In the genomic region with DNA sequence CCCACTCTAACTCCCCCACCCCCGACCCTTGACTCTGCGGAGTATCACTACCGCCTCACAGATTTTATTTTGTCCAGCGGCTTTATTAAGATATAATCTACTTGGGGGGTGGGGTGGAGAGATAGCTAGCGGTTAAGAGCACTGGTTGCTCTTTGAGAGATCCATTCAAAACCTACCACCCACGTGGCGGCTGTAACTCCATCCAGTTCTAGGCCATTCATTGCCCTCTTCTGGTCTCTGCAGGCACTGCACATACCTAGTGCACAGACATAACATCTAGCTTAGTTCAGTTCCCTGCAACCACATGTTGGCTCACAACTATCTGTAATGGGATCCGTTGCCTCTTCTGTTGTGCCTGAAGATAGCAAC, we compare ENCODE assay signal across 8 mouse cellular contexts. TPM values are rescaled to one million over a fixed set of nuclear protein-coding genes. Genes with fewer than 3 reads are reported as not detected.
A peak's percentile ranks its signal among the peaks of the same experiment; 100 is the strongest.
DNase-seq lines count a peak whose midpoint lies in the region; ATAC-seq and TF ChIP-seq lines count a peak whose summit lies in the region.

No protein-coding gene starts in this region.

- H3K27ac ChIP-seq in heart, adult 2 months: no peak overlapping the region
- H3K27ac ChIP-seq in liver, embryonic 11.5 days (ENCODE audit: low read depth, low read length): no peak overlapping the region

- no peaks in the 10 kb centered on the region for H3K27me3 ChIP-seq in heart, adult 2 months (ENCODE audit: control insufficient read depth, insufficient read depth, low read length)
- peaks cover 9% of the 10 kb centered on the region for H3K27me3 ChIP-seq in liver, embryonic 11.5 days (replicated peaks; ENCODE audit: control insufficient read depth, insufficient read depth, low read length)
- H3K27me3 ChIP-seq in myocyte (ENCODE audit: control insufficient read depth, insufficient read depth, insufficient read length): no peaks in the 10 kb centered on the region

- ATAC-seq in CD4-positive, CD25-positive, alpha-beta regulatory T cell, adult 4 months: peak; percentile 73
- peak; percentile 59 for ATAC-seq in activated CD4-positive, CD25-positive, alpha-beta regulatory T cell, adult 4 months
- ATAC-seq in liver, embryonic 11.5 days (replicated peaks; ENCODE audit: low FRiP score): peak; percentile 79

- intact Hi-C loops in heart, adult 2 months (cut with DNase I): loop anchor here (2.0 to 5.0 kb wide), 2 partner anchors 43 to 153 kb away; no protein-coding TSS in a partner anchor

- no peaks in the 10 kb centered on the region for H3K4me1 ChIP-seq in heart, adult 2 months (ENCODE audit: control insufficient read depth, insufficient read depth, low read length)
- peaks cover 8% of the 10 kb centered on the region for H3K4me1 ChIP-seq in liver, embryonic 11.5 days (replicated peaks; ENCODE audit: control insufficient read depth, insufficient read depth, low read length)

- no peak overlapping the region for H3K9ac ChIP-seq in heart, adult 2 months (ENCODE audit: low read depth, low read length)
- H3K9ac ChIP-seq in liver, embryonic 11.5 days (ENCODE audit: low read depth, low read length): no peak overlapping the region

- H3K4me2 ChIP-seq in liver, embryonic 11.5 days: peak overlapping the region; percentile 50
- no peak overlapping the region for H3K4me2 ChIP-seq in myocyte (ENCODE audit: low read depth)

- TF ChIP-seq CTCF in heart, adult 2 months (IDR thresholded peaks at IDR 0.05): peak; percentile 84

- TF ChIP-seq POLR2A in heart, adult 2 months (IDR thresholded peaks at IDR 0.05; ENCODE audit: insufficient read depth, low read depth, low read length): no peak
- no peak for TF ChIP-seq POLR2A in myocyte (IDR thresholded peaks at IDR 0.05; ENCODE audit: insufficient read length, low read depth)

- no peaks in the 10 kb centered on the region for H3K79me2 ChIP-seq in heart, adult 2 months (replicated peaks; ENCODE audit: control insufficient read depth, insufficient read depth, low read length)
- no peaks in the 10 kb centered on the region for H3K79me2 ChIP-seq in myocyte (ENCODE audit: control insufficient read depth, insufficient read depth)

- no peaks in the 10 kb centered on the region for H3K9me3 ChIP-seq in liver, embryonic 11.5 days (ENCODE audit: control insufficient read depth, low read length)

- TF ChIP-seq EP300 in heart, adult 2 months (IDR thresholded peaks at IDR 0.05; ENCODE audit: insufficient read depth, low read depth, low read length): peak; percentile 69; the same call in 1 of the 2 replicates

- no peak overlapping the region for H3ac ChIP-seq in myocyte (ENCODE audit: control insufficient read depth, insufficient read length)

- WGBS in heart, adult 2 months: 8% methylated on average over 8 of the region's 8 CpGs
- WGBS in liver, embryonic 11.5 days: 3% methylated on average over 8 of the region's 8 CpGs

- DNase-seq in embryo, embryonic 9.5 days (ENCODE audit: extremely low spot score): peak; percentile 73
- peak; percentile 58 to 65 for DNase-seq in heart, adult 2 months
- peak; percentile 56 for DNase-seq in kidney, adult 11 months
- peak; percentile 60 for DNase-seq in liver, embryonic 11.5 days (ENCODE audit: low spot score)
- DNase-seq in thymus, postnatal 10 days (ENCODE audit: low spot score in 2 of 2): peak; percentile 21 to 51

- no peak overlapping the region for H3K4me3 ChIP-seq in heart, adult 2 months
- no peak overlapping the region for H3K4me3 ChIP-seq in liver, embryonic 11.5 days (ENCODE audit: low read depth, low read length)
- no peak overlapping the region for H3K4me3 ChIP-seq in myocyte

- no peaks in the 10 kb centered on the region for H3K36me3 ChIP-seq in heart, adult 2 months (ENCODE audit: control insufficient read depth, insufficient read depth, low read length)
- H3K36me3 ChIP-seq in liver, embryonic 11.5 days (ENCODE audit: control insufficient read depth, insufficient read depth, low read length): no peaks in the 10 kb centered on the region
- no peaks in the 10 kb centered on the region for H3K36me3 ChIP-seq in myocyte (ENCODE audit: control insufficient read depth, insufficient read depth)

TF ChIP-seq in myocyte, 11 proteins besides CTCF, POLR2A, EP300 and RAD21:
- TF ChIP-seq CEBPB (IDR thresholded peaks at IDR 0.05; ENCODE audit: insufficient read depth, poor library complexity, severe bottlenecking) (no peak), USF1 (IDR thresholded peaks at IDR 0.05; ENCODE audit: low read depth) (peak; percentile 33)

RNA-seq across cellular contexts. Expression of a gene that starts 27.4 kb away (rescaled TPM):
- polyA plus RNA-seq in CD4-positive, CD25-positive, alpha-beta regulatory T cell, adult 4 months (2017; shearing (Covaris generic)): under 1 TPM; 0.11 to 0.25 TPM
- not detected for polyA plus RNA-seq in activated CD4-positive, CD25-positive, alpha-beta regulatory T cell, adult 4 months (2017; shearing (Covaris generic))
- 1 to 10 TPM; 3.7 to 6.1 TPM for total RNA-seq in heart, adult 2 months (2021)
- 7.8 and 9.7 TPM in 2 replicates for polyA plus RNA-seq in heart, adult 2 months (2012; rRNA removed)
- polyA plus RNA-seq in liver, embryonic 11.5 days (2014; fragmentation: Nextera tagmentation; extraction: Ambion mirVana): 3.6 TPM in 2 replicates
- polyA plus RNA-seq in myocyte (2012; fragmentation: generic; extraction: Trizol): 28.8 TPM

RNA-seq across cellular contexts. Expression of a gene that starts 51.8 kb away (rescaled TPM):
- 1 to 10 TPM in 1 of 2 experiments, under 1 TPM in 1; 0.77 to 2.0 TPM for polyA plus RNA-seq in CD4-positive, CD25-positive, alpha-beta regulatory T cell, adult 4 months (2017; shearing (Covaris generic))
- 1 to 10 TPM in 1 of 2 experiments, under 1 TPM in 1; 0.94 to 1.3 TPM for polyA plus RNA-seq in activated CD4-positive, CD25-positive, alpha-beta regulatory T cell, adult 4 months (2017; shearing (Covaris generic))
- total RNA-seq in heart, adult 2 months (2021): 100 to 1,000 TPM; 187 to 221 TPM
- polyA plus RNA-seq in heart, adult 2 months (2012; rRNA removed): 349 and 374 TPM in 2 replicates
- polyA plus RNA-seq in liver, embryonic 11.5 days (2014; fragmentation: Nextera tagmentation; extraction: Ambion mirVana): 7.1 and 10.2 TPM in 2 replicates
- polyA plus RNA-seq in myocyte (2012; fragmentation: generic; extraction: Trizol): 32.5 TPM

RNA-seq across cellular contexts. Expression of a gene that starts 52.9 kb away (rescaled TPM):
- polyA plus RNA-seq in CD4-positive, CD25-positive, alpha-beta regulatory T cell, adult 4 months (2017; shearing (Covaris generic)): 10 to 100 TPM in 1 of 2 experiments, 1 to 10 TPM in 1; 8.7 to 10.8 TPM
- polyA plus RNA-seq in activated CD4-positive, CD25-positive, alpha-beta regulatory T cell, adult 4 months (2017; shearing (Covaris generic)): 10 to 100 TPM in 1 of 2 experiments, 1 to 10 TPM in 1; 6.3 to 12.5 TPM
- 1 to 10 TPM; 7.5 to 8.3 TPM for total RNA-seq in heart, adult 2 months (2021)
- 11.6 and 19.4 TPM in 2 replicates for polyA plus RNA-seq in heart, adult 2 months (2012; rRNA removed)
- 16.6 and 18.7 TPM in 2 replicates for polyA plus RNA-seq in liver, embryonic 11.5 days (2014; fragmentation: Nextera tagmentation; extraction: Ambion mirVana)
- 19.1 TPM for polyA plus RNA-seq in myocyte (2012; fragmentation: generic; extraction: Trizol)

RNA-seq across cellular contexts. Expression of a gene that starts 57.2 kb away (rescaled TPM):
- polyA plus RNA-seq in CD4-positive, CD25-positive, alpha-beta regulatory T cell, adult 4 months (2017; shearing (Covaris generic)): 1 to 10 TPM; 1.9 to 2.5 TPM
- polyA plus RNA-seq in activated CD4-positive, CD25-positive, alpha-beta regulatory T cell, adult 4 months (2017; shearing (Covaris generic)): 1 to 10 TPM; 1.3 to 1.5 TPM
- total RNA-seq in heart, adult 2 months (2021): 1 to 10 TPM; 4.2 to 4.8 TPM
- 4.2 and 4.4 TPM in 2 replicates for polyA plus RNA-seq in heart, adult 2 months (2012; rRNA removed)
- 3.5 and 4.8 TPM in 2 replicates for polyA plus RNA-seq in liver, embryonic 11.5 days (2014; fragmentation: Nextera tagmentation; extraction: Ambion mirVana)
- 7.1 TPM for polyA plus RNA-seq in myocyte (2012; fragmentation: generic; extraction: Trizol)

Comparison
In these comparisons a context has a peak if more than half of its experiments do, and no peak if none do; other contexts are left out.
1. RNA of a gene that starts 51.8 kb away (polyA plus RNA-seq): 349 to 374 TPM in heart, adult 2 months; 32.5 TPM in myocyte (single experiment), 7.1 to 10.2 TPM in liver, embryonic 11.5 days, 0.77 to 2.0 TPM in CD4-positive, CD25-positive, alpha-beta regulatory T cell, adult 4 months and 0.94 to 1.3 TPM in activated CD4-positive, CD25-positive, alpha-beta regulatory T cell, adult 4 months; every median in the first group is over 10 times any median in the second.
2. Peak in every context shown above with its lines, with median percentiles within 50 percentile points of each other: ATAC-seq and DNase-seq.